Mouse (Mus musculus) ES-Bruce4 (cell line): ENCODE measurements around the gene Gm5089.

Experiments
- CTCF ChIP-seq: IDR thresholded peaks from one replicate; pipeline ENCODE4 v1.8.1; 2011; ENCODE audit warnings: low read depth, low read length
- EP300 ChIP-seq: IDR thresholded peaks from 2 replicates; pipeline ENCODE4 v1.6.1; 2011; ENCODE audit warnings: low read depth, low read length; ENCODE audit not compliant: insufficient read depth
- POLR2A ChIP-seq: IDR thresholded peaks from one replicate; pipeline ENCODE4 v1.8.1; 2011; ENCODE audit warnings: low read length; ENCODE audit not compliant: insufficient read depth

- no peak for TF ChIP-seq POLR2A
- no peak for TF ChIP-seq CTCF
- no peak for TF ChIP-seq EP300
Observed at GRCm38 (mm10) chr14:122491521-122491920, 40.6 kb upstream of the Gm5089 start.
